Mouse (Mus musculus) forebrain, embryonic 10.5 days (tissue): ENCODE results near the gene Rnf38. TPM values are rescaled to one million over a fixed set of nuclear protein-coding genes. Genes with fewer than 3 reads are reported as not detected.

Experiments
- DNase-seq: peaks from one replicate; pipeline ENCODE4 v3.0.0-alpha.2; 2017; ENCODE audit warnings: low spot score; ENCODE audit errors: extremely low spot score
- H3K27ac ChIP-seq: fragments of 300-500 bp; sonication (generic); 2 replicates; pipeline ENCODE4 v1.5.1; 2016; ENCODE audit warnings: mild to moderate bottlenecking
- H3K27me3 ChIP-seq: fragments of 300-500 bp; sonication (generic); 2 replicates; pipeline ENCODE4 v1.6.1; 2016; ENCODE audit warnings: mild to moderate bottlenecking; ENCODE audit not compliant: poor library complexity, severe bottlenecking
- H3K36me3 ChIP-seq: fragments of 300-500 bp; sonication (generic); replicated peaks from 2 replicates; pipeline ENCODE4 v1.6.1; 2016; ENCODE audit warnings: mild to moderate bottlenecking, moderate library complexity
- H3K4me1 ChIP-seq: fragments of 300-500 bp; sonication (generic); 2 replicates; pipeline ENCODE4 v1.6.1; 2016
- H3K4me3 ChIP-seq: fragments of 300-500 bp; sonication (generic); 2 replicates; pipeline ENCODE4 v1.5.1; 2016; ENCODE audit warnings: mild to moderate bottlenecking, moderate library complexity
- H3K9me3 ChIP-seq: fragments of 300-500 bp; sonication (generic); 2 replicates; pipeline ENCODE4 v1.6.1; 2016; ENCODE audit warnings: mild to moderate bottlenecking, moderate library complexity
- WGBS: fragments of 180-500 bp; shearing (Covaris S2); methylation state at CpG from one replicate; pipeline ENCODE4 v1.1.7; 2016; 5-methylcytosine and 5-hydroxymethylcytosine counted together
- polyA plus RNA-seq: library from polyadenylated mRNA; unstranded; fragments of >200 nt; fragmentation: Nextera tagmentation; extraction: Ambion mirVana; gene quantifications from 2 replicates; pipeline ENCODE4 v1.2.1, GENCODE M21; 2016

Rnf38 gene
- polyA plus RNA-seq, 1 experiment from 2014 or later: 34.2 TPM

- no peaks in the 10 kb centered on the region for H3K9me3 ChIP-seq
- no peaks in the 10 kb centered on the region for H3K36me3 ChIP-seq
- H3K4me1 ChIP-seq: peaks cover 9% of the 10 kb centered on the region
- no peak overlapping the region for H3K4me3 ChIP-seq
- H3K27ac ChIP-seq: no peak overlapping the region
- 66% methylated on average over 10 of the region's 10 CpGs for WGBS
- H3K27me3 ChIP-seq: no peaks in the 10 kb centered on the region
- no peak for DNase-seq
Measured at GRCm38 (mm10) chr4:44187431-44187830, 46.2 kb downstream of the Rnf38 start.

- H3K4me3 ChIP-seq: no peak overlapping the region
- H3K4me1 ChIP-seq: peaks cover 9% of the 10 kb centered on the region
- H3K36me3 ChIP-seq: no peaks in the 10 kb centered on the region
- H3K27ac ChIP-seq: no peak overlapping the region
- WGBS: 84% methylated on average over 1 of the region's 1 CpGs
- DNase-seq: no peak
- H3K27me3 ChIP-seq: no peaks in the 10 kb centered on the region
- H3K9me3 ChIP-seq: no peaks in the 10 kb centered on the region
Measured at GRCm38 (mm10) chr4:44183862-44184261, 49.7 kb downstream of the Rnf38 start.

- Histone ChIP-seq H3K9me3 (no peaks in the 10 kb centered on the region), H3K4me1 (peaks cover 3% of the 10 kb centered on the region; the same call in 1 of the 2 replicates), H3K27me3 (no peaks in the 10 kb centered on the region), H3K4me3 (no peak overlapping the region), H3K27ac (no peak overlapping the region), H3K36me3 (no peaks in the 10 kb centered on the region)
- WGBS: 88% methylated on average over 5 of the region's 5 CpGs
- DNase-seq: no peak
Measured at GRCm38 (mm10) chr4:44179748-44180147, 53.8 kb downstream of the Rnf38 start.

- H3K9me3 ChIP-seq: no peaks in the 10 kb centered on the region
- no peaks in the 10 kb centered on the region for H3K27me3 ChIP-seq
- H3K27ac ChIP-seq: no peak overlapping the region
- peak; percentile 38 for DNase-seq
- 0% methylated on average over 1 of the region's 1 CpGs for WGBS
- H3K4me3 ChIP-seq: no peak overlapping the region
- peaks cover 12% of the 10 kb centered on the region for H3K4me1 ChIP-seq
- H3K36me3 ChIP-seq: no peaks in the 10 kb centered on the region
Measured at GRCm38 (mm10) chr4:44173177-44173576, 60.4 kb downstream of the Rnf38 start.

GRCm38 (mm10) chr4:44172676-44173075 is 60.9 kb downstream of the Rnf38 start:
- 57% methylated on average over 5 of the region's 5 CpGs for WGBS
- no peaks in the 10 kb centered on the region for H3K9me3 ChIP-seq

GRCm38 (mm10) chr4:44169884-44170283 is 63.7 kb downstream of the Rnf38 start:
- Histone ChIP-seq H3K4me1 (peaks cover 30% of the 10 kb centered on the region), H3K36me3 (no peaks in the 10 kb centered on the region), H3K27ac (no peak overlapping the region), H3K4me3 (no peak overlapping the region), H3K27me3 (no peaks in the 10 kb centered on the region), H3K9me3 (no peaks in the 10 kb centered on the region)
- no peak for DNase-seq
- 90% methylated on average over 3 of the region's 3 CpGs for WGBS

More at GRCm38 (mm10) chr4:44172676-44173075, 60.9 kb downstream of the Rnf38 start:
- Histone ChIP-seq H3K27ac (no peak overlapping the region), H3K4me1 (peaks cover 12% of the 10 kb centered on the region), H3K4me3 (no peak overlapping the region), H3K36me3 (no peaks in the 10 kb centered on the region), H3K27me3 (no peaks in the 10 kb centered on the region)
- no peak for DNase-seq

- peaks cover 40% of the 10 kb centered on the region for H3K4me1 ChIP-seq
- no peaks in the 10 kb centered on the region for H3K9me3 ChIP-seq
- no peak overlapping the region for H3K27ac ChIP-seq
- no peaks in the 10 kb centered on the region for H3K36me3 ChIP-seq
- 5% methylated on average over 7 of the region's 7 CpGs for WGBS
- H3K4me3 ChIP-seq: peak overlapping the region; percentile 76
- H3K27me3 ChIP-seq: no peaks in the 10 kb centered on the region
- DNase-seq: no peak
Measured at GRCm38 (mm10) chr4:44168816-44169215, 64.8 kb downstream of the Rnf38 start.

GRCm38 (mm10) chr4:44168231-44168647 is 65.3 kb downstream of the Rnf38 start:
- DNase-seq: peak; percentile 93
- Histone ChIP-seq H3K4me1 (peaks cover 45% of the 10 kb centered on the region), H3K9me3 (no peaks in the 10 kb centered on the region), H3K27me3 (no peaks in the 10 kb centered on the region), H3K36me3 (no peaks in the 10 kb centered on the region), H3K27ac (peak overlapping the region; percentile 60), H3K4me3 (peak overlapping the region; percentile 76)
- under 1% methylated on average over 28 of the region's 34 CpGs for WGBS

GRCm38 (mm10) chr4:44167397-44168121 is 66.0 kb downstream of the Rnf38 start:
- Histone ChIP-seq H3K9me3 (no peaks in the 10 kb centered on the region), H3K4me1 (peaks cover 52% of the 10 kb centered on the region), H3K36me3 (no peaks in the 10 kb centered on the region), H3K27ac (peak overlapping the region; percentile 96), H3K4me3 (peak overlapping the region; percentile 76), H3K27me3 (no peaks in the 10 kb centered on the region)
- peak; percentile 87 for DNase-seq
- under 1% methylated on average over 91 of the region's 95 CpGs for WGBS

GRCm38 (mm10) chr4:44166702-44167396 is 66.7 kb downstream of the Rnf38 start:
- Histone ChIP-seq H3K4me1 (peaks cover 59% of the 10 kb centered on the region), H3K27ac (peak overlapping the region; percentile 96), H3K27me3 (no peaks in the 10 kb centered on the region), H3K36me3 (no peaks in the 10 kb centered on the region), H3K9me3 (no peaks in the 10 kb centered on the region), H3K4me3 (peak overlapping the region; percentile 76)
- 5% methylated on average over 20 of the region's 20 CpGs for WGBS
- DNase-seq: no peak

- Histone ChIP-seq H3K27ac (no peak overlapping the region), H3K36me3 (no peaks in the 10 kb centered on the region), H3K4me3 (peak overlapping the region; percentile 76; the same call in 1 of the 2 replicates), H3K4me1 (peaks cover 70% of the 10 kb centered on the region), H3K27me3 (no peaks in the 10 kb centered on the region), H3K9me3 (no peaks in the 10 kb centered on the region)
- WGBS: 88% methylated on average over 5 of the region's 5 CpGs
- DNase-seq: no peak
Measured at GRCm38 (mm10) chr4:44164621-44165020, 69.0 kb downstream of the Rnf38 start.

- no peaks in the 10 kb centered on the region for H3K9me3 ChIP-seq
- 81% methylated on average over 2 of the region's 2 CpGs for WGBS
- H3K36me3 ChIP-seq: peaks cover 10% of the 10 kb centered on the region
- H3K27me3 ChIP-seq: no peaks in the 10 kb centered on the region
- DNase-seq: no peak
- no peak overlapping the region for H3K27ac ChIP-seq
- no peak overlapping the region for H3K4me3 ChIP-seq
- peaks cover 58% of the 10 kb centered on the region for H3K4me1 ChIP-seq
Measured at GRCm38 (mm10) chr4:44163034-44163433, 70.6 kb downstream of the Rnf38 start.
